Mouse (Mus musculus) CH12.LX (cell line): ENCODE results near the gene Dennd2a.

ENCODE experiments used
- CHD2 ChIP-seq: IDR thresholded peaks from 2 replicates; pipeline ENCODE4 v1.6.1; 2011; ENCODE audit warnings: low read length, improper control_type of control experiment
- CTCF ChIP-seq, 2 experiments: IDR thresholded peaks in 1 of 2; conservative IDR thresholded peaks in 1 of 2; 2 replicates each; pipeline ENCODE4 v1.5.1; 2011 to 2012; ENCODE audit warnings: low read depth in 2 of 2, low read length in 2 of 2, improper control_type of control experiment in 1 of 2, inconsistent platforms in 1 of 2, mild to moderate bottlenecking in 1 of 2, moderate library complexity in 1 of 2
- MAFK ChIP-seq: IDR thresholded peaks from 2 replicates; pipeline ENCODE4 v1.6.1; 2011; ENCODE audit warnings: low read length, improper control_type of control experiment; ENCODE audit not compliant: insufficient replicate concordance
- NELFE ChIP-seq: IDR thresholded peaks from 2 replicates; pipeline ENCODE4 v1.6.1; 2011; ENCODE audit warnings: low read depth, low read length, improper control_type of control experiment
- POLR2A ChIP-seq: IDR thresholded peaks from 2 replicates; pipeline ENCODE4 v1.6.1; 2011; ENCODE audit warnings: low read depth, mild to moderate bottlenecking, improper control_type of control experiment, low read length
- POLR2AphosphoS2 ChIP-seq: IDR thresholded peaks from 2 replicates; pipeline ENCODE4 v1.6.1; 2011; ENCODE audit warnings: low read depth, low read length, improper control_type of control experiment
- ZNF384 ChIP-seq: IDR thresholded peaks from 2 replicates; pipeline ENCODE4 v1.6.1; 2012; ENCODE audit warnings: low read depth, low read length, improper control_type of control experiment, inconsistent platforms

GRCm38 (mm10) chr6:39523161-39523560, 34.5 kb downstream of the Dennd2a start:
- TF ChIP-seq MAFK (no peak), CHD2 (no peak), POLR2A (no peak), POLR2AphosphoS2 (no peak), CTCF (conservative IDR thresholded peaks at IDR 0.05 in 1 of 2, IDR thresholded peaks at IDR 0.05 in 1 of 2; ENCODE audit: low read depth in 2 of 2, low read length in 2 of 2) (no peak), NELFE (no peak), ZNF384 (no peak)
